Mouse (Mus musculus): ENCODE measurements around the gene Parva.

Parva gene

DNA sequence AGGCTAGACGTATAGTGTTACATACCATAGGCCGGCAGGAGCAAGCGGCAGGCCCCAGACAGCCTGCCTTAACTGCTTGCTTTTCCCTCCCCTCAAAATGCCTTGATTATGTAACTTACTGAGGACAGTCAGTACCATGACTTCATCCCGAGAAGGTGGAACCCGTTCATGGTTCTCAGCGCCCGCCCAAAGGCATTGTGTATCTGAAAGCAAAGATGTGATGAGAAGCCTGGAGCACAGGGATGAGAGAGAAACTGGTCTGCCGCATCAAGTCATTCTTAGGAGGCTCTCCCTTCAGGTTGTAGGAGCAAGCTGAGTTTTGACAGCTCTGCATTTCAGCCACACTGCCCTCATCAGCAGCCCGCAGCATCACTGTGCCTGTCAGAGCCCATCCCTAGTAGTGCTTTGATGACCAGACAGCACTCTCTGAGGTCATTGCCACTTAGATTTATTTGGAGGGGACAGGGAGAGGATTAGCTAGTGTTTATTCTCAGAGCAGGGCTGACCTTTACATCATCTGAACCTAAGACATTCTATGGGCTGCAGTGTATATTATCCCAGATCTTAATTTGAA is 45.5 kb downstream of the Parva start:
- no peak for DNase-seq (ENCODE audit: low spot score in 2 of 2)

DNA sequence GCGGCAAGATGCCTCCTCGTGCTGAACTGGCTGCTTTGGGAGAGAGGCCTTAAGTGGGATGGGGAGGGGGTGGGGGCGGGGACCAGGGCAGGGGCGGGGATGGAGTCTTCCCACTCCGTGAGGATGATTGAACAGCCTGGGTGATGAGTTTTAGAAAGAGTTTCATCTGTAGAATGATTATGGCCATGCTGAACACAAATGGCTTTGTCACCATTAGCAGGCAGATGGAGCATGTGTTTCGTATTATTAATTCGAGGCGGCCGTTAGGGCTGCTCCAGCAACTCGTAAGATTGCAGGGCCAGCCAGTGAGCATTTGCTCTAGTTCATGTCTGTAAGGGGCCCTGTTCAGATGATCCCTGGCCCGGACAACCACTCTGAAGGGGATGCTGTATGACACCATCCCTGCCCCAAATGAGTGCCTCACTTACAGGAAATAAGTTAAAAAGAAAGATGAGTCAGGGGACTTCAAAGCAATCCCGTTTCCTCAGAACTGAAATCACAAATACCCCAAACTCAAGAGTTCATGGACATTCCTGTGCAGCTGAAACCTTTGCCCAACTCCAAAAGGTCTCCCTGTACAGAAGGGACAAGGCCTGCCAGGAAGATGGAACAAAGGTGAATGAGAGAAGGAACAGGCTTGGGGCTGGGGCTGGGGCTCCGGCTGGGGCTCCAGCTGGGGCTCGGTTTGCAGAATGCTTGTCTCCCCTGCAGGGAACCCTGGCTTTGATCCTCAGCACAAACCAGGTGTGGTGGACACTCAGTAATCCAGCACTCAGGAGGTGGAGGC is 46.5 kb downstream of the Parva start:
- DNase-seq (ENCODE audit: low spot score in 2 of 2) = no peak

DNA sequence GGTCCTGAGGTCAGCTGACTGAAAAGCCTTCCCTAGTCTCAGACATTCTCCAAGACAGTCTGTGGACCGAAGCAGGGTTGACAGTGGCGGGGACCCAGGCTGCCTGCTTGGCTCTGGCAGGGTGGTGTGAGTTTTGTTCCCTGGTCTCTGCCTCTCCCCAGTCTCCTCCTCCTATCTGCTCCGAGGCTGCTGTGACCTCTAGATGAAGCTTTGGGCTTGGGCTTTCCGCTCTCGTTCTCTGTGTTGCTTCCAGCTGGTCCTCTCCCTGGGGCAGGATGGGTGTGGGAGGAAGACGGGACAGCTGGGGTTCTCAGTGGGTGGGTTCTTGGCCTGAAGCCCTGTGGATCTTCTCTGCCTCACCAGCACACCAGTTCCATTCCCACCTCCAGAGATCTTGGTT is 51.8 kb downstream of the Parva start:
- no peak for DNase-seq (ENCODE audit: low spot score in 2 of 2)

DNA sequence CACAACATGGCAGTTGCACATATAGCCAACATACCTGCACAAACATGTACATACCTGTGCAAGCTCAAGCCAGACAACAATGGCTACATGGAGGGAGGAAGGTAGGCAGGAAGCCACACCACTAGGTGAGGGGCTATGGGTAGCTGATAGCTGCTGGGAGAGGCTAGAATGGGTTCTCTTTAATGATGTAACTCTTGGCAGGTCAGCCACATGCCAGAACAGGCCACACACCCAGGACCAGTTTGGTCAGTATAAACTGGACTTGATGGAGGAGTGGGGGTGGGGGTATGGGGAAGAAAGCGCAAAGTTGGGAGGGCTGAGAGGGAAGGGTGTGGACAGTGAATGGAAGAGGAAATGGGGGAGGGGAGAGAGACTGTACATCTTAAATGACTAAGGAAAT is 53.7 kb downstream of the Parva start:
- no peak for DNase-seq (ENCODE audit: low spot score in 2 of 2)

DNA sequence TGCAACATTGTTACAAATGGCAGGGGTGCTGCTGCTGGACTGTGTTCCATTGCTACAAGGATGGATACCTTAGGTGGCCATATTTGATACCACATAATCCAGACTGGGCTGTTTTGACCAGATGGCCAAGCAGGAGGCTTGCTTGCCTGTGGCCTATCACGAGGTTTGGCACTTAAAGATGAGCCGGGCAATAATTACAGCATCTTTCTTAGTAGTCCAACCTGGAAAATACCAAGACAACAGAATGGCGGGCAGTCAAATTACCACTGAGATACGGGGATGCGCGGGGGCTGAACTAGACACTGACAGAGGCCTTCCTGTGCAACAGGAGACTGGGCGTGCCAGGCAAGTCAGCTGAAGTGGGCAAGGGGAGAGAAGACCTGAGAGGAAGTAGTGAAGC is 55.3 kb downstream of the Parva start:
- no peak for DNase-seq (ENCODE audit: low spot score in 2 of 2)

DNA sequence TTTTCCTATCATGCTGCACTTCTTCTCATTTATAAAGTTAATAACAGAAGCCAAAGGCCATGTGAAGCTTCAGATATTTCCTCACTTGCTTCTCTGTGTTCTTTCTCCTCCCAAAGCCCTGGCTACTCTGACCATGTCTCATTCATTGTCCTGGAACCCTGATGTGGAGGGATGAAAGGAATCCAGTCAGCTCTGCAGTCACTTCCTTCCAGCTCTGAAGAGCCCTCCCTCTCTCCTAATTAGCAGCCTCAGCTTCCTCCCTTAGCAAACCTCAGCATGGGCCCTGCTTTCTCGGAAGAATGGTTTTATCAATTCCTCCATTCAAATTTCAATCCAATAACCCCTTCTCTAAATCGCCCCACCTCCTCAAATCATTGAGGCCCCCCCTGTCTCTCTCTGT is 56.1 kb downstream of the Parva start:
- DNase-seq (ENCODE audit: low spot score in 2 of 2) = no peak

DNA sequence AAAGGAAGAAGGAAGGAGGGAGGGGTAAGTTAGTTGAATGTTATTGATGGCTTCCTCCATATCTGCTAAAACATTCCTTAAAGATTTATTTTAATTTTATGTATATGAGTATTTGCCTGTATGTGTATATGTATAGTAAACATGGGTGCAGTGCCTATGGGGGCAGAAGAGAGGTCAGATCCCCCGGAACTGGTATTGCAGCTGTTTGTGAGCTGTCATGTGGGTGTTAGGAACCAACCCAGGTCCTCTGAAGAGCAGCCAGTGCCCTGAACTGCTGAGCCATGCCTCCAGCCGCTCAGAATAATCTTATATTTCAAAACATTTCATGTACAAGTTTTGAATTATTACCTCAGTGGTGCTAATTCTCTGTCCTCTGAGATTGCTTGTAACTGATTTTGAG is 63.5 kb downstream of the Parva start:
- DNase-seq (ENCODE audit: low spot score in 2 of 2) = no peak

DNA sequence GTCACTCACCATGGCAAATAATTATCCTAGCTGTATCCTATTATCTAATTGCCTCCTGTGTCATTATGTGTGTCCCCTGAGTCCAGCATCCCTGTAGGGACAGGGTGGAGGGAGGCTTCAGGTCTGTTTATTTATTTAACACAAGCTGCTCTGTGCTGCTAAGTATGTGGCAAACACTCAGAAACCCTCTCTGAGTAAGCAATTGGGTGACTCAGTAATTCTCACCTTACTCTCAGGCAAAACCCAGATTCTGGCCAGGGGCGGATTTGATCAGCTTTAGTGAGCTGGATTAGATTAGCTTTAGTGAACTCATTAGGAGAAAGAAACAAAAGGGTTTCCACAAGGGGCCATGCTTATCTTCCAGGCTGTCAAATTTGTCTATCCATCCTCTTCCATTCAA is 64.4 kb downstream of the Parva start:
- no peak for DNase-seq (ENCODE audit: low spot score in 2 of 2)

DNA sequence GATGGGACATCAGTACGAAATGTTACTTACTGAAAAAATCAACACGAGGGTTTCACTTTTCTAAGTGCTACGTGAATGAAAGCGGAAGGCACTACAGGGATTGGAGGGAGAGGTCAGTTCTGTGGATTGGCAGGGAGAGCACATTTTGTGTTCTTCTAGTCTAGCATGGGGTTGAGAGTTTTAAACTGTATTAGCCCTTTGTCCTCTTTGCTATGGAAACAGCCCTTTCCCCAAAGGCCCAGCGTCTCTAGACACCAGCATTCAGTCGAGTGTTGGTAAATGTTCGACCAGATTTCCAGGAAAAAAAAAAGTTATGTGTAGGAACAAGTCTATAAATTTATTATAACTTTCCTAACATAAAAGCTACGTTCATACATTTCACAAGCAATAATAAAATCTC is 68.6 kb downstream of the Parva start:
- DNase-seq (ENCODE audit: low spot score in 2 of 2) = no peak

DNA sequence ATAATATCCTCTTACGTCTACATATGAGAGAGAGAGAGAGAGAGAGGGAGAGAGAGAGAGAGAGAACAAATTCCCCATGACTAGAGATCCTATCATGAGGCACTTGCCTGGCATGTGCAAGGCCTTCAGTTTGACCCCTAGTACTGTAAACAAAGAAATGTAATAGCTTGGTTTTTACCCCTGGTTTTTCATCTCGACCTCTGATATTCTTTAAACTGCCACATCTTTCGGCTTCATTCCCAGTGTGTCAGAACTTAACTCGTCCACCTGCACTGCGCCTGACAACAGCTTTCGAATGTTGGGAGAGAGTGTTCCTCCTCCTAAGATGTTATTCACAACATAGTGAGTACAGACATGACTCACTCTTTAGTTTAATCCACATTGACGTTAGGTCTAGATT is 69.6 kb downstream of the Parva start:
- DNase-seq (ENCODE audit: low spot score in 2 of 2) = no peak

DNA sequence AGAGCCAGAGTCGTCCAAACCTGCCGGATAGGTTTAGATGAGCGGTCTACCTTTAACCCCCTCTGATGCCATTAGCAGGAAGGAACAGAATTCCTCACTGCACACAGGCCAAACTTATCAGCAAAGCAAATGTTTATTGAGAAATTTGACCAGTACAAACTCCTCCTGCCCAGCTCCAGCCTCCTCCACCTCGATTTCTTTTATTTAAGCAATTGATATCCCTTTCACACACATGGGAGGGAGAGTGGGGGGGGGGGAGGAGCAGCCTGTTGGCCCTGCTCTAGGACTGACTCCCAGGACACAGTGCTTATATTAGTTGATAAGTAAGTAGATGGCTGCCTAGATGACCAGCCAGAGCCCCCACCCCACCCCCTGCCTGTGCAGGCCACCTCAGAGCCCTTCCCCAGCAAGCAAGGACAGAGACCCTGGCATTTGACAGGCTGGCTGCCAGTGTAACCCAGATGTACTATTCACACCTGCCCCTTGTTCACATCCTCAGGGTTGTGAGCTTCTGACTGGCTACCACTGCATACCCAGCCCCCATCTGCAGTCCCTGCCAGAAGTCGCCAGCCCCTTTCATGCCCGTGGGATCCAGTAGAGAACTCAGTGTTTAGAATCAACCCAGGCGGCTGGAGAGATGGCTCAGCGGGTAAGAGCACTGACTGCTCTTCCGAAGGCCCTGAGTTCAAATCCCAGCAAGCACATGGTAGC is 71.4 kb downstream of the Parva start:
- DNase-seq (ENCODE audit: low spot score in 2 of 2) = no peak

DNA sequence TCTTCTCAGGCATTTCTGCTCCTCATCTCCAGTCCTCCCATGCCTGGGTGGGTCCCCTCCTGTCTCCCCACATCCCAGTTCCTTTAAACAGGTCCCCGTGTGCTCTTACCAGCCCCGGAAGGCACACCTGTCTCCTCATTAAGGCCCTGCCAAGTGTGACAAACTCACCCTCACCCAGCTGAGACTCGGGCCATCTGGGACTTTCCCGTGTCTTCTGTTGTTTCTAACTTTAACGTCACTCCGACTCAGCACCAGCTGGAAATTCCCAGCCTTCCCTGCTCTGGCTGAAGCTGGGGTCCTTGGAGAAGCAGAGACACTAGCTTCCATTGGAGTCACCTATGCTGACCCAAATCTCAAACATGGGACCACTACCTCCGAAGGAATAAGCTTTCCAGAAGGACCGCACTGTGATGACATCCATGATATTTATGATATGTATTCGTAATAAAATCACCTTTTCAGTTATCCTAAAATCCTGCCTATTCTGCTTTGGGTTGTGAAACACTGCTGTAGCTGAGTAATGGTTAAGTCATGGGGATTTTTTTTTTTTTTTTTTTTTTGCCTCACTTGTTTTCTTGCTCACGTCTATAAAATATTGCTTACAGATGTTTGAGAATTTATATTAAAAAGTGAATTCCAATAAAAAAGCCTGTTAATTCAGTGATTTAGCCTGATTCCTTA is 72.3 kb downstream of the Parva start:
- no peak for DNase-seq (ENCODE audit: low spot score in 2 of 2)

DNA sequence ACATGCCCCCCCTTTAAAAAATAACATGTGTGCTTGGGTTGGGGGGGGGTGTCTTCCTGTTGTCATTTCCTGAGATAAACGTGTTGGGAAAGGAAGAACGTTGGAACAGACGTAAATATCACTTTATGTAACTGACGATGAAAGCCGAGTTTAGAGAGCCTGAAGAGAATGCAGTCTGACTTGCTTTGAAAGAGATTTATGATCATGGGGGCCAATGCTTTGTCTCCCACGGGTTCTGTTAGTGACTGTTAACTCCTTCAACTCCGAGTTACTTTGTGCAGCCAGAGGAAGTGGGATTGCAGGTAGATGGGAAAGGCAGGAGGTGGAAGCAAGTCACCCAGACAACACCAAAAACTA is 72.8 kb downstream of the Parva start:
- no peak for DNase-seq (ENCODE audit: low spot score in 2 of 2)

DNA sequence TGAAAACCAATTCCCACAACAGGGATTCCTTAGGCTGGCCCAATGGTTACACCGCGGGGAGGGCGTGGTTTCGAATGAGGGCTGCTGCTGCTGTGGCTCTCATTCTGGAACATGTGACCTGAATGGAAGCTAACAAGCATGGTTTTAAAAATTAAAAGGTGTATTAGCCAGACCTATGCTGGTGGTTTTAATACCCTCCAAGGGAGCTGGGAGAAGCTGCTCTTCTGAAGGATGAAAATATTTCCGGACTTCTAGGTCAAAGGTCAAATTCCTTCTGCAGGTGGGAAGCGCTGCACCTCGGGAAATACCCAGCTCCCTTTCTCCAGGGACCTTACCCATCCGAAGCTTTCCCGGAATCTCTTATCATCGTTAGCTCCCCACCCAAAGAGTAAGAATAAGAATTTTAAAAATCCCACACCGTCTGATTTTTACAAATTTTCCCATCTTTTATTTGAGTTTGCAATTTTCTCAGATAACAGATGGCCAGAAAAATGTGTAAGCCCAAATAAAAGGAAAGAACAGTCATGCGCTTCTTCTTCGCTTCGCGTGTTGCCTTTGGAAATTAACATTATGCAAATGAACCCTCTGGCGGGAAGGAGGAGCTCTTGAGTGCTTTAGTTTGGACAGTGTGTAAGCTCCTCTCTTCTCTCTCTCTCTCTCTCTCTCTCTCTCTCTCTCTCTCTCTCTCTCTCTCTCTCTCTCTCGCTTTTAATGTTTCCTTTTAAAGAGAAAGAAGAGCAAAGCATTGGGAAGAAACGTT is 74.9 kb downstream of the Parva start:
- DNase-seq (ENCODE audit: low spot score in 2 of 2) = no peak

DNA sequence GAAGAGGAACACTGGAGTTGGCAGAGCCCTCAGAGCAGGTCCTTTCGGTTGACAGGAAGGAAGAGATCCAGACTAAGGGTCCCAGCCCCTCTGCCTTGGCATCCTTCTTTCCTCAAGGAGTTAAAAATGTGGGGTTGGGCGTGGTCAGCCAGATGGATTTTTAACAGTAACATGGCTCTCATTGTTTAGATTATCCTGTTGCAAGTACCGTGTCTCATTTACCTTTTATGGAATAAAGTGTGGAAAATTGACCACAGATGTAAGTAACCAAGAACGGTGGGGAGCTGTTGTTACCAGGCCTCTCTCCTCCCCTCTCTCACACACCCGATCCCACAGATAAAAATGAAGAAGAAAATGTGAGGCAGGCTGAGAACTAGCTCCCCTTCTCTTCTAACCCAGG is 75.5 kb downstream of the Parva start:
- DNase-seq (ENCODE audit: low spot score in 2 of 2) = no peak

DNA sequence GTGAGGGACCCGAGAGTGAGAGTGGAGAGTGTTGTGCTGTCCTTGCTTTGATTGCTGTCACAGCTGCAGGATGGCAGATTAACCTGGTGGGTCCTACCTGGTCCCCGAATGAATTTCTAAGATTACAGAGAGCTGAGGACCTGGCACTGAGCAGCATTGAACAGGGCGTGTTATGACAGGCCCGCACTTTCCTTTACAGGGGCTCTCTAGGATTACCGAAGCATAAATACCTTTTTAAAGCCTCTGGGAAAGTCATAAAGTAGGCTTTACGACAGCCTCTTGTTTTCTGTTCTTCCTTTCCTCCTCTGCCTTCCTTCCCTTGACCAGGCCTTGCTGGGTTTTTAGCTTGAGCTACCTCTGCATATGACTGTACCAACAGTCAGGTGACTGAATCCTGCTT is 76.1 kb downstream of the Parva start:
- DNase-seq (ENCODE audit: low spot score in 2 of 2) = no peak

DNA sequence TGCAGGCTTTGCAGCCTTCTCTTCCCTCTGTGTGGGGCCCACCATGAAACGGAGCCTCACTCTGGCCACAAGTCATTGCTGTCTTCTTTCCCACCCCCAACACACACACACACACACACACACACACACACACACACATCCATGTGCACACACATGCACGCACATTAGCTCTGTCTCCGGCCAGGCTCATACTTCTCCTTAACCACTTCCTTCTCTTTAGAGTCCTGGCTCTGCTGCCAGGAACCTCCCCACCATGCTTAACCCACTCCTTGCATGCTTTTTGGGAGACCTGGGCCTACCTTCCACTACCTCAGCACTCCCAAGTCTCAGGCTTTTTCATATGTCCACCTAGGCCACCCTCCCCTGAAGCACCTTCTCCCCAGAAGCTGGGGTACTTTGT is 76.6 kb downstream of the Parva start:
- DNase-seq (ENCODE audit: low spot score in 2 of 2) = no peak

DNA sequence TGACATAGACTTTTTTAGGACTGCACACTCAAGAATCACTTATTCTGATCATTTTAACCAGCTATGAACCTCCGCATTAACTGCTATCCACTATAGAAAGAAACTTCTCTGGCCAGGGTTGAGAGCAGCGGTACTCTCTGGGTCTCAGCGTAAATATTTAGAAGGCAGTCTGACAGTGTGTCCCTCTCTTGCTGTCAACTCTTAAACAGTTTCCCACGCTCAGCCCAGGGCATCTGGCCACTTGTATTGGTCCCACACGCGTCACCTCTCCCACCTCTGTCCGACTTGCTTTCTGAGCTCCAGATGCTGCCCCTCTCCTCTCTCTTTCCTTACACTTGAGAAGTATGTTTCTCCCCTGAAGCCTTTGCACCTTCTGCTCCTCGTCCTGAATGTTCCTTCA is 81.8 kb downstream of the Parva start:
- DNase-seq (ENCODE audit: low spot score in 2 of 2) = no peak

DNA sequence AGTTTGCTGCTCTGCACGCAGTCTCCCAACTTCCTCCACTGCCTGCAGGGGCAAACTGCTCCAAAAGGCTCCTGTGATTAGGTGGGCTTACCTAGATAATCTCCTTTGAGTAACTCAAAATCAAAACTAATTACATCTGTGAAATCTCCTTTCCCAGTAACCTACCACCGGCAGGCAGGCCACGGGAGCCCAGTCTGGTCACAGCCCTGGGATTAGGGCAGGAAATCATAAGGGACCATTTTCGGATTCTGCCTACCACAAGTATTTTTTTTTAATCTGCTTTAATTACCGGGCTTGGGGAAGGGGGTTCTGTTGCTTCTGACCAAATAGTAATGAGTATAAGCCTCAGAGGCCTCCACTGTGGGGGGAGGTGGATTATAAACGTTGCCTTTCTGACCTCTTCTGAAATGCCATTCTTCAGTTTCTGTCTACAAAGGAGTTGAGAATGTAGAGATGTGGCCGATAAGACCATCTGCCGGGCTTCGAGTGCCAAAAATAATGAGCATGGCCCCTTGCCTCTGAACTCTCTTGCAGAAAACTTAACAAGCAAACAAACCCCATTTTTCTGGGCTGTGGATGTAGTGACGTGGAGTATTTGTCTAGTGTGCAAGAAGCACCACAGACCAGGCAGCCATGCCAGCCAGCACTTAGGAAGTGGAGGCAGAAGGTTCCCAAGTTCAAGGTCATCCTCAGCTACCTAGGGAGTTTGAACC is 83.2 kb downstream of the Parva start:
- no peak for DNase-seq (ENCODE audit: low spot score in 2 of 2)

DNA sequence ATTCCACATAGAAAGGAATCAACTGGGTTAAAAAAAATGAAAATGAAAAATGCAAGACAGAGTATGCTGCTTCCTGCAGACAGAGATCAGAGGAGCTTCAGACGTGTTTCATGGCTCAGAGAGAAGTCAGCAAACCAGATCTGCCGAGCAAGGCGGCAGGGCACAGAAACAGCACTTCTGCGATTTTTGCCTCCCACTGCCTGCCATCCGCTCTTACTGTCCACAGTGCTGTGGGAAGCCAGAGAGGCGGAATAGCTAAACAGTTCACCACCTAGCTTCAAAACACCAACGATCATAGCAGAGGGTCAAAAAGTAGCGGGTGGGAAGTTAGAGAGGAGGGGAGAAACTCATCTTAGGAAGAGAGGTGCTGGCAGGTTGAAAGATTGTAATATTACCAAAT is 84.0 kb downstream of the Parva start:
- no peak for DNase-seq (ENCODE audit: low spot score in 2 of 2)

DNA sequence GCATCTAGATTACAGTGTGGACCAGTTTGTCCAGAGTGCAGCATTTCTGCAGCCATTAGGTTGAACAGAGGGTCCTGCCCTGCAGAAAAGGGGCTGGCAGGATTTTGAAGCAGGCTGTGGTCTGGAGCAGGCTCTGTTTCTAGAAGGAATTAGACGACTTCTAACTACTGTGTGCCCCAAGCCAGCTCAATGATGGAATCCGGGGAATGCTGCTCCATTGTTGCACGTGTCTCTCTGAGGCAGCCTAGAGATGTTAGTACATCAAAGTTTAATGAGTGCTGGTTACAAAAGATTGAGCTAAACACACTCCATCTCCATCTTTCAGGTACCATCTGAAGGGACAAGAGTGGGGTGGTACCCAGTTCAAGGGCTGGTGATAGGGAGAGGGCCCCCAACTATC is 85.0 kb downstream of the Parva start:
- no peak for DNase-seq (ENCODE audit: low spot score in 2 of 2)
